Mouse (Mus musculus) adrenal gland, postnatal 14 days (tissue): ENCODE measurements around the gene Elmo2. TPM values are rescaled to one million over a fixed set of nuclear protein-coding genes. Genes with fewer than 3 reads are reported as not detected.

Source experiments
- DNase-seq: peaks from one replicate; pipeline ENCODE4 v3.0.0; 2021; ENCODE audit warnings: mixed read lengths
- total RNA-seq: library from RNA; stranded (reverse); gene quantifications from 2 replicates; pipeline ENCODE4 v1.2.3, GENCODE M21; 2021

The Elmo2 gene
- total RNA-seq, 1 experiment from 2014 or later, result 27.8 TPM

GRCm38 (mm10) chr2:165257151-165257834 lies 69.0 kb downstream of the Elmo2 start:
- DNase-seq, result peak; percentile 29

GRCm38 (mm10) chr2:165256213-165256612 lies 70.1 kb downstream of the Elmo2 start:
- no peak for DNase-seq

- no peak for DNase-seq
Measured at GRCm38 (mm10) chr2:165253867-165254266, 72.4 kb downstream of the Elmo2 start.

GRCm38 (mm10) chr2:165253269-165253668 lies 73.0 kb downstream of the Elmo2 start:
- no peak for DNase-seq

- DNase-seq, result no peak
Measured at GRCm38 (mm10) chr2:165252801-165253200, 73.5 kb downstream of the Elmo2 start.

GRCm38 (mm10) chr2:165252381-165252780 lies 73.9 kb downstream of the Elmo2 start:
- no peak for DNase-seq

GRCm38 (mm10) chr2:165250903-165251302 lies 75.4 kb downstream of the Elmo2 start:
- DNase-seq, result no peak

GRCm38 (mm10) chr2:165248967-165249366 lies 77.3 kb downstream of the Elmo2 start:
- DNase-seq, result no peak

GRCm38 (mm10) chr2:165246349-165246748 lies 79.9 kb downstream of the Elmo2 start:
- DNase-seq, result no peak

- no peak for DNase-seq
Measured at GRCm38 (mm10) chr2:165243122-165243720, 83.1 kb downstream of the Elmo2 start.

GRCm38 (mm10) chr2:165242575-165242974 lies 83.7 kb downstream of the Elmo2 start:
- DNase-seq, result no peak

- no peak for DNase-seq
Measured at GRCm38 (mm10) chr2:165241786-165242185, 84.5 kb downstream of the Elmo2 start.

GRCm38 (mm10) chr2:165240371-165240770 lies 85.9 kb downstream of the Elmo2 start:
- no peak for DNase-seq

GRCm38 (mm10) chr2:165239533-165240144 lies 86.6 kb downstream of the Elmo2 start:
- DNase-seq, result no peak

- DNase-seq, result peak; percentile 48
Measured at GRCm38 (mm10) chr2:165238416-165239145, 87.7 kb downstream of the Elmo2 start.

Other genes with a start within 250 kb of the Elmo2 start
- not detected in 2 replicates for gene 1700025C18Rik, start 235.7 kb downstream of the Elmo2 start, total RNA-seq
- gene Cdh22, start 91.6 kb downstream of the Elmo2 start, total RNA-seq, result 1.3 and 1.6 TPM in 2 replicates
- 32.8 and 36.4 TPM in 2 replicates for gene Slc35c2, start 38.6 kb downstream of the Elmo2 start, total RNA-seq
- not detected in 2 replicates for gene Zfp663, start 42.2 kb upstream of the Elmo2 start, total RNA-seq
- 5.0 and 5.8 TPM in 2 replicates for gene Zfp334, start 61.8 kb upstream of the Elmo2 start, total RNA-seq
- gene Ocstamp, start 73.9 kb upstream of the Elmo2 start, total RNA-seq, result 0.11 TPM in 1 of 2 replicates, not detected in the other
- gene Slc13a3, start 146.8 kb upstream of the Elmo2 start, total RNA-seq, result 0.71 and 11.3 TPM in 2 replicates
- 13.6 and 13.7 TPM in 2 replicates for gene Trp53rka, start 166.8 kb upstream of the Elmo2 start, total RNA-seq
- gene Slc2a10, start 177.3 kb upstream of the Elmo2 start, total RNA-seq, result 0.89 and 0.98 TPM in 2 replicates